Mouse (Mus musculus) lung, postnatal 10 days (tissue): ENCODE data around the gene Hmces.
"Not testable (repeated sequence)": the region's sequence is repeated elsewhere in the genome, so short reads cannot be mapped to it uniquely, and the experiment has no call there.

Experiments
- DNase-seq: peaks from one replicate; pipeline ENCODE4 v3.0.0; 2021

Gene Hmces

GRCm38 (mm10) chr6:87915939-87916338, 2.2 kb downstream of the Hmces start:
- no peak for DNase-seq

GRCm38 (mm10) chr6:87921201-87921600, 7.5 kb downstream of the Hmces start:
- no peak for DNase-seq

GRCm38 (mm10) chr6:87923624-87924023, 9.9 kb downstream of the Hmces start:
- DNase-seq, result no peak

- peak; percentile 25 for DNase-seq
Observed at GRCm38 (mm10) chr6:87935037-87935436, 21.3 kb downstream of the Hmces start.

GRCm38 (mm10) chr6:87937178-87937788, 23.5 kb downstream of the Hmces start:
- peak; percentile 32 for DNase-seq

- no peak for DNase-seq
Observed at GRCm38 (mm10) chr6:87938941-87939340, 25.2 kb downstream of the Hmces start.

GRCm38 (mm10) chr6:87942179-87942578, 28.4 kb downstream of the Hmces start:
- no peak for DNase-seq

- not testable (repeated sequence) for DNase-seq
Observed at GRCm38 (mm10) chr6:87962457-87962856, 48.7 kb downstream of the Hmces start.

GRCm38 (mm10) chr6:87970041-87970440, 56.3 kb downstream of the Hmces start:
- DNase-seq, result no peak

- DNase-seq, result no peak
Observed at GRCm38 (mm10) chr6:87979728-87980127, 66.0 kb downstream of the Hmces start.

- peak; percentile 86 for DNase-seq
Observed at GRCm38 (mm10) chr6:87980374-87981029, 66.8 kb downstream of the Hmces start.

GRCm38 (mm10) chr6:87981030-87981485, 67.3 kb downstream of the Hmces start:
- DNase-seq, result peak; percentile 37

- peak; percentile 84 for DNase-seq
Observed at GRCm38 (mm10) chr6:87981547-87982256, 68.0 kb downstream of the Hmces start, which contains the start of gene H1fx. Gene H1fx, minus strand, starts transcription at chr6:87981637.

GRCm38 (mm10) chr6:87982506-87982905, 68.8 kb downstream of the Hmces start:
- DNase-seq, result no peak
